Mouse (Mus musculus) ES-Bruce4 (cell line): ENCODE data around the gene Safb. TPM values are rescaled to one million over a fixed set of nuclear protein-coding genes. Genes with fewer than 3 reads are reported as not detected.
"Not testable (repeated sequence)": the region's sequence is repeated elsewhere in the genome, so short reads cannot be mapped to it uniquely, and the experiment has no call there.

Source experiments
- H3K27ac ChIP-seq: 2 replicates; pipeline ENCODE4 v1.5.1; 2012; ENCODE audit warnings: low read length, inconsistent platforms; ENCODE audit not compliant: insufficient read depth
- H3K27me3 ChIP-seq: 2 replicates; pipeline ENCODE4 v1.6.1; 2012; ENCODE audit warnings: mild to moderate bottlenecking, low read length, inconsistent platforms; ENCODE audit not compliant: control insufficient read depth, poor library complexity, insufficient read depth, severe bottlenecking
- H3K36me3 ChIP-seq: 2 replicates; pipeline ENCODE4 v1.6.1; 2012; ENCODE audit warnings: inconsistent platforms, mild to moderate bottlenecking, low read length, moderate library complexity; ENCODE audit not compliant: control insufficient read depth, poor library complexity, insufficient read depth, severe bottlenecking
- H3K4me1 ChIP-seq: one replicate; pipeline ENCODE4 v1.8.1; 2011; ENCODE audit warnings: low read length; ENCODE audit not compliant: control insufficient read depth, insufficient read depth
- H3K4me3 ChIP-seq: 2 replicates; pipeline ENCODE4 v1.5.1; 2011; ENCODE audit warnings: low read depth, mild to moderate bottlenecking, low read length
- H3K9ac ChIP-seq: 2 replicates; pipeline ENCODE4 v1.6.1; 2012; ENCODE audit warnings: low read depth, mild to moderate bottlenecking, inconsistent platforms; ENCODE audit not compliant: poor library complexity, severe bottlenecking
- H3K9me3 ChIP-seq: replicated peaks from 2 replicates; pipeline ENCODE4 v1.6.1; 2012; ENCODE audit warnings: mild to moderate bottlenecking, low read length, inconsistent platforms; ENCODE audit not compliant: control insufficient read depth, poor library complexity, insufficient read depth, severe bottlenecking
- CTCF ChIP-seq: IDR thresholded peaks from one replicate; pipeline ENCODE4 v1.8.1; 2011; ENCODE audit warnings: low read depth, low read length
- EP300 ChIP-seq: IDR thresholded peaks from 2 replicates; pipeline ENCODE4 v1.6.1; 2011; ENCODE audit warnings: low read depth, low read length; ENCODE audit not compliant: insufficient read depth
- POLR2A ChIP-seq: IDR thresholded peaks from one replicate; pipeline ENCODE4 v1.8.1; 2011; ENCODE audit warnings: low read length; ENCODE audit not compliant: insufficient read depth
- polyA plus RNA-seq: library from polyadenylated mRNA; stranded (reverse); fragments of >200 nt; gene quantifications from 2 replicates; pipeline ENCODE4 v1.2.4, GENCODE M21; 2011; ENCODE audit warnings: low read depth; ENCODE audit not compliant: missing spikeins, insufficient read depth, insufficient read length

Gene Safb
- polyA plus RNA-seq, 1 experiment, result 99.4 TPM

DNA sequence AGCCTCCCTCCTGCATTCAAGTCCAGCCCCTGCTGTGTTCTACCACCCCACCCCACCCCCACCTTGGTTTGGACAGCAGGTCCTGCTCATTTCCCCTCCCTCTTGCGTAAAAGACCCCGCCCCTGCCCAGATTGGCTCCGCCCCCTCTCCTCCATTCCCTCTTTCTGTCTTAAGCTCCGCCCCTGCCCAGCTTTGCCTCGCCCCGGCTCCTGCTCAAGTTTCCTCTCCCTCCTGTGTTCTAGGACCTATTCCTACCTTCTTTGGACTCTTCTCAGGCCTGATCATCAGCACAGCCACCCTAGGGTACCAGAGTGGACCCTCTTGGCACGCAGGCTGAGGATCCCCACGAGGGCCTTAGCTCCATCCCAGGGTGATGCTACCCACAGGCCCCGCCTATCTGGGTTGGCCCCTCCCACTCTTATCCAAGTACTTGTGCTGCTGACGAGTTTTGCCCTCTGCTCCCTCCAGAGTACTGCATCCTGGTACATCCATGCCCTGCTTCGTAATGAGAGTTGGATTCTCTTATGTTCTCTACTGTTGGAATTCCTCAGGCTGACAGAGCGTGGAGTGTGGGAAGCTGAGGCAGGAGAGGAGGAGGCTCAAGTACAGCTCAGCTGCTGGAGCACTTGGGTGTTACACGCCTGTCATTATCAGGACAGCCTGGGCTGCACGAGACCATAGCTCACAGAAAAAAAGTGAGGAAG, 27.4 kb downstream of the Safb start:
- peak overlapping the region; percentile 70 for H3K27ac ChIP-seq
- H3K4me1 ChIP-seq, result peaks cover 2% of the 10 kb centered on the region
- H3K9ac ChIP-seq, result peak overlapping the region; percentile 70
- no peaks in the 10 kb centered on the region for H3K27me3 ChIP-seq
- TF ChIP-seq EP300 (0 out of 2 replicates have a peak, but pooled peaks have one; percentile 4), POLR2A (peak; percentile 77), CTCF (no peak)
- peak overlapping the region; percentile 95 for H3K4me3 ChIP-seq
- H3K36me3 ChIP-seq, result peaks cover 20% of the 10 kb centered on the region
- H3K9me3 ChIP-seq, result no peaks in the 10 kb centered on the region

DNA sequence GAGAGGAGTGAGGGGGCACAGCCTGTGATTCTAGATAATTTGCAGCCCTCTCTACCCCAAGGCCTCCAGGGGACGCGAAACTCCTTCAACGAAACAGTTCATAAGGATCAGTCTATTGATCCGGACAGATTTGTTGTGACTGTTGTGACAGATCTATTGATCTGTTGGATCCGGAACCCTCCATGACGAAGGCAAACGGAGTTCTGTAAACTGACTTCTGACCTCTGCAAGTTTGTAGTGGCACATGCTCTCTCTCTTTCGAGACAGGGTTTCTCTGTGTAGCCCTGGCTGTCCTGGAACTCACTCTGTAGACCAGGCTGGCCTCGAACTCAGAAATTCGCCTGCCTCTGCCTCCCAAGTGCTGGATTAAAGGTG, 27.9 kb downstream of the Safb start:
- H3K27me3 ChIP-seq, H3K4me1 ChIP-seq, H3K9me3 ChIP-seq: not testable (repeated sequence)
- peak overlapping the region; percentile 70 for H3K27ac ChIP-seq
- peak overlapping the region; percentile 95 for H3K4me3 ChIP-seq
- H3K36me3 ChIP-seq, result peaks cover 20% of the 10 kb centered on the region
- H3K9ac ChIP-seq, result peak overlapping the region; percentile 70

DNA sequence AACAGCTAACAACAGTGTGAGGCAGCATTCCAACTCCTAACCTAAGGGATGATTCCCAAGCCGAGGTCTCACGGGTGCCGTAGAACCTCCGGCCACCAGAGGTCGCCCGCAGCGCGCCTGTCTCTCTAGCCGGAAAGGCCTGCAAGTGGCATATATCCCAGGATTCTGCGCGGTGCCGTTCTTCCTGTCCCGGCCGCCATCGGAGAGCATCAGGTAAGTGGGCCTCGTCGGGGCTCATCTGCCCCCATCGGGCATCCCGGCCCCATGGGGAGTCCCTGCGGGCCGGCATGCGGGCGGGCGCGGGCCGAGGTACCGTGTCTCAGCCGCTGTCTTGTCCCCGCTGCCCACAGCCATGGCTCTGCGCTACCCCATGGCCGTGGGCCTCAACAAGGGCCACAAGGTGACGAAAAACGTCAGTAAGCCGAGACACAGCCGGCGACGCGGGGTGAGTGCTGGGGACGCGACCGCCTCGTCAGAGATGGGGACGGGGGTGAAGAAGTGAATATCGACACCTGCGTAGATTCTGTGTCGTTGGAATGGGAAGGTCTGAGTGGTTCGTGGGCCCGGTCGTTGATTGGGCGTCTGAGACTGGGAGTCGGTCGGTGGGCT, 28.7 kb downstream of the Safb start, which contains the start of gene Rpl36:
Rpl36 (plus strand) TSS at position 181 of the 609 bp plus-strand sequence.
- H3K4me3 ChIP-seq, result peak within 1 kb of the TSS; percentile 95
- H3K27ac ChIP-seq, result peak within 1 kb of the TSS; percentile 70
- H3K4me1 ChIP-seq, result peaks cover 2% of the 10 kb centered on the region
- H3K27me3 ChIP-seq, result no peaks in the 10 kb centered on the region
- TF ChIP-seq EP300 (no peak), CTCF (peak; percentile 88), POLR2A (peak; percentile 26)
- H3K9ac ChIP-seq, result peak within 1 kb of the TSS; percentile 90
- peaks cover 27% of the 10 kb centered on the region for H3K36me3 ChIP-seq
- no peaks in the 10 kb centered on the region for H3K9me3 ChIP-seq

DNA sequence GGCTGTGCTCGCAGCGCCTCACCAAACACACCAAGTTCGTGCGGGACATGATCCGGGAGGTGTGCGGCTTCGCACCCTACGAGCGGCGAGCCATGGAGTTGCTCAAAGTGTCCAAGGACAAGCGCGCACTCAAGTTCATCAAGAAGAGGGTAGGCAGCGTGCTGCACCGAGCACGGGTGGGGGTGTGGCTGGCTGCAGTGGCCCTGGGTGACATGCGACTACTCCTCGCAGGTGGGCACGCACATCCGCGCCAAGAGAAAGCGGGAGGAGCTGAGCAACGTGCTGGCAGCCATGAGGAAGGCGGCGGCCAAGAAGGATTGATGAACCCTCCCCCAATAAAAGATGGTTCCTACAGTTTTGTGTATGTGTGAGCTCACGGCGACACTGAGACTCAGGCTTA, 29.3 kb downstream of the Safb start:
- H3K9me3 ChIP-seq, result not testable (repeated sequence)
- H3K36me3 ChIP-seq, result peaks cover 32% of the 10 kb centered on the region

DNA sequence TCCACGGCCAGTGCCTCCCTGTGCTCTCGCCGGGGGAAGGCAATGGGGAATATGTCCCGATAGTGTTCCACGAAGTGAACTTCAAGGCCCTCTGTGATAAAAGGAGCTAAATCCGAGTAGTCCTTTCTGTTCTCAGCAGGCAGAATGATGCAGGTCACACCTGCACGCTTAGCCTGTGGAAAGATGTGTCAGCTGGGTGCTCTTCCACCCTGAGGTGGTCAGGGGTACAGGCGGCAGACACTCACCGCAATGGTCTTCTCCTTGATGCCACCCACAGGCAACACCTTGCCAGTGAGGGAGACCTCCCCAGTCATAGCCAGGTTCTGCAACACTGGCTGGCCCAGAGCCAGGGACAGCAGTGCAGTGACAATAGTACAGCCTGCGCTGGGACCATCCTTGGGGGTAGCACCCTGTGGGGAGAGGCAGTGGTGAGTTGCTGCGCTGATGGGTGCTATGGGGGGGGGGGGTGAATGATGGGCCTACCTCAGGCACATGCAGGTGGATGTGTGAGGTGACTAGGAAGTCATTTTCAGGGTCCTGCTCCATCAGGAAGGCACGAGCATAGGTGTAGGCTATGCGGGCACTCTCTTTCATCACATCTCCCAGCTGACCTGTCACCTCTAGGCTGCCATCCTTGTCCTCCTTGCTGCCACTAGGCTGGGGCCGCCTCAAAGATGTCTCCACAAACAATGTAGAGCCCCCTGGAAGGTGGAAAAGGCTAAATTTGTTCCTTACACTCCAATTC, 29.9 kb downstream of the Safb start:
- Histone ChIP-seq H3K4me3 (peak overlapping the region; percentile 79), H3K27me3 (no peaks in the 10 kb centered on the region), H3K36me3 (peaks cover 39% of the 10 kb centered on the region), H3K9me3 (no peaks in the 10 kb centered on the region), H3K9ac (peak overlapping the region; percentile 90), H3K27ac (no peak overlapping the region), H3K4me1 (peaks cover 2% of the 10 kb centered on the region)
- TF ChIP-seq CTCF (no peak), POLR2A (no peak), EP300 (no peak)

More for the DNA sequence above, 29.3 kb downstream of the Safb start:
- not testable (repeated sequence) for H3K4me1 ChIP-seq, H3K27me3 ChIP-seq
- H3K9ac ChIP-seq, result peak overlapping the region; percentile 90
- H3K4me3 ChIP-seq, result peak overlapping the region; percentile 79
- peak overlapping the region; percentile 14; the same call in 1 of the 2 replicates for H3K27ac ChIP-seq
